Comparison of ENCODE assay signal across 14 mouse cellular contexts in the genomic region with DNA sequence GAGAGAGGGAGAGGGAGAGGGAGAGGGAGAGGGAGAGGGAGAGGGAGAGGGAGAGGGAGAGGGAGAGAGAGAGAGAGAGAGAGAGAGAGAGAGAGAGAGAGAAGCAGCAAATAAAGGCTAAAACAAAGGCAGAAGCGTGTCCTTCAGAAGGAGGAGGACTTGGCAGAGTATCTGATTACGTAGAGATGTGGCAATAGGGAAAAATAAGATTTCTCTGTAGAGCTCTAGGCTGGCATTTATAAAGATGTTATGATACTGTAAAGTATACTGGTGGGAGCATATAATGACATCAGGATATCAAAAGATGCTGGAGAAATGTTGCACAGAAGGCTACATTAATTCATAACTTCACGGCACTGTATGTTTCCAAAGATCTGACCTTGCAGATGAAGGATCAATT.
DNase-seq lines count a peak whose midpoint lies in the region.
"Had no signal": no experiment of that assay in that cellular context is flagged by ENCODE, and none has a peak within 500 bp of the region (broad histone marks: within the 10 kb centered on the region; RNA-seq: fewer than 3 reads in every experiment).

No protein-coding gene starts in this region.

- DNase-seq in adrenal gland, adult 2 months = peak; percentile 18
- no peak for DNase-seq in adrenal gland, adult 18-20 months (ENCODE audit: low spot score in 2 of 2)
- peak; percentile 5 for DNase-seq in adrenal gland, postnatal 14 days
- no peak for DNase-seq in adrenal gland, adult 8-10 months
- DNase-seq in brain, adult 2 months (ENCODE audit: low read depth, low spot score) = peak; percentile 22
- DNase-seq in layer of hippocampus, postnatal 25 days (ENCODE audit: extremely low spot score in 1 of 2, low spot score in 1 of 2) = no peak
- DNase-seq: adrenal gland, postnatal 36 days; B cell, adult 2 months; cerebellum, adult 11-12 months; cerebellum, adult 2 months; cerebellum, adult 9-10 months; cerebellum, postnatal 10 days; cerebellum, postnatal 25 days; forebrain, postnatal 0 days had no signal

Comparison
In these comparisons a context has a peak if more than half of its experiments do, and no peak if none do; other contexts are left out.
1. DNase-seq: peak in adrenal gland, adult 2 months (single experiment), adrenal gland, postnatal 14 days (single experiment) and brain, adult 2 months (single experiment); none in adrenal gland, adult 18-20 months (0 of 2), adrenal gland, adult 8-10 months (single experiment) and layer of hippocampus, postnatal 25 days (0 of 2).